Mouse (Mus musculus) liver, adult 2 months (tissue): ENCODE measurements around the gene Erg.

Experiments
- CTCF ChIP-seq: fragments of 200-500 bp; IDR thresholded peaks from 2 replicates; pipeline ENCODE4 v1.5.1; 2011; ENCODE audit warnings: low read depth, low read length, control low read depth
- POLR2A ChIP-seq: fragments of 200-500 bp; IDR thresholded peaks from 2 replicates; pipeline ENCODE4 v1.6.1; 2011; ENCODE audit warnings: low read length, control low read depth; ENCODE audit not compliant: insufficient read depth; ENCODE audit errors: extremely low read depth

- TF ChIP-seq CTCF (no peak), POLR2A (no peak)
These were observed 204.1 kb downstream of the Erg start for GRCm38 (mm10) chr16:95382251-95382650.
